Mouse (Mus musculus): ENCODE data around the gene Tmf1.

Tmf1 gene

DNA sequence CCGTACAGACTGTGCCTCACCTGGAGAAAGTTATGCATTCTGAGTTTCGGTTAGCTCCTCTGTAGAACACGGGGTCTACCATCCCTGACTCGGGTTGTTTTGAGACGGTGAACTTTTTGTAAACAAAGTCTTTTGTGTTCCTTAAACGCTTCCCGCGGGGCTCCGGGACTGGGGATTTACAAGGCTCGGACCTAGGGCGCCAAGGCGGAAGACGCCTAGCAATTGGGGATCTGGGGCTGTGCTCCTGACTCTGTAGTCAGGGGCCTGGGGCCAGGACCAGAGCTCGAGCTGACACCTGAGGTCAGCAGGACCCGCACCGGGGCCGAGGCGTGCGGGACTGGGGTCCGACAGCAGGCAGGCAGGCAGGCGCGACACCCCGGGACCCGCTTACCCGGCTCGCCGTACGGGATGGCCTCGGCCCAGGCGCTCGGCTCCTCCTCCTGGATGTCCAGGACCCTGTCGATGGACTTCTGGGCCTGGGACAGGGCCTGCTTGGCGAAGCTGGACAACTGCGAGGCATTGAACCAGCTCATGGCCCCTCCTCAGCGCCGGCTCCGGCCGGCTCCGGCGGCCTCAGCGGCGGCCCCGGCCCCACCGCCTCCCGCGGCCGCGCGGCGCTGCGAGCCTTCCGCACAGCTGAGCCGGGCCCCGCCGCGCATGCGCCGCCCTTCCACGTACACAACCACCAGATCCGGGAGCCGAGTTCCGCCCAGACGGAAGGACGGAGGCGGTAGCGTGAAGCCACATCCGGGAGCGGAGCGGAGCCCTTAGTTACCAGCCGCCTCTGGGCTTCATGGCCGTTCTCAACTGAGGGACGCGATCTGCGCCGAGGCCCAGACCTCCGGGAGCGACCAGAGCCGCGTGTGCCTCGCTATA, at the start of gene Tmf1:
Tmf1 (minus strand) TSS at position 632 of the 876 bp plus-strand sequence.
- DNase-seq (ENCODE audit: inconsistent age in 2 of 2, low spot score in 1 of 2) = peak; percentile 97 to 98

GRCm38 (mm10) chr6:97227067-97227847, 48.3 kb upstream of the Tmf1 start:
- DNase-seq (ENCODE audit: inconsistent age in 2 of 2, low spot score in 1 of 2) = no peak

- no peak for DNase-seq (ENCODE audit: inconsistent age in 2 of 2, low spot score in 1 of 2)
Observed at GRCm38 (mm10) chr6:97226083-97226491, 47.2 kb upstream of the Tmf1 start.

- no peak for DNase-seq (ENCODE audit: inconsistent age in 2 of 2, low spot score in 1 of 2)
Observed at GRCm38 (mm10) chr6:97224505-97224904, 45.6 kb upstream of the Tmf1 start.

DNA sequence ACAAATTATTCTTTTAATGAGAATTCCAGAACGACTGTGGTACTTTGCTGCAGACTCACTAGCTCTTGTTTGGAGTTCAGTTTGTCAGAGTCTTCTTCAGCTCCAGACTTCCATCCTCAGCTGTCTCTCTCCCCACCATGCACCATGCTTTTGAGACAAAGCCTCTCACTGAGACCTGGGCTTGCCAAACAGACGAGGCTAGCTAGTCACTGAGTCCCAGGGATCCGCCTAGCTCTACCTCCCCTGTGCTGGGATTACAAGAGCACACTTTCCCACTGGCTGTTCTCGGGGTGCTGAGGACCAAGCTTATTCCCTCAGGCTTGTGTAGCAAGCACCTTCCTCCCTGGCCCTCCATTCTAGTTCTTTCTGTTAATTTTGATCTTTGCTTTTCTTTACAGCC, 44.6 kb upstream of the Tmf1 start:
- no peak for DNase-seq (ENCODE audit: inconsistent age in 2 of 2, low spot score in 1 of 2)

GRCm38 (mm10) chr6:97222931-97223467, 44.1 kb upstream of the Tmf1 start:
- no peak for DNase-seq (ENCODE audit: inconsistent age in 2 of 2, low spot score in 1 of 2)

GRCm38 (mm10) chr6:97222321-97222720, 43.4 kb upstream of the Tmf1 start:
- no peak for DNase-seq (ENCODE audit: inconsistent age in 2 of 2, low spot score in 1 of 2)

- DNase-seq (ENCODE audit: inconsistent age in 2 of 2, low spot score in 1 of 2) = no peak
Observed at GRCm38 (mm10) chr6:97221205-97222025, 42.5 kb upstream of the Tmf1 start.

DNA sequence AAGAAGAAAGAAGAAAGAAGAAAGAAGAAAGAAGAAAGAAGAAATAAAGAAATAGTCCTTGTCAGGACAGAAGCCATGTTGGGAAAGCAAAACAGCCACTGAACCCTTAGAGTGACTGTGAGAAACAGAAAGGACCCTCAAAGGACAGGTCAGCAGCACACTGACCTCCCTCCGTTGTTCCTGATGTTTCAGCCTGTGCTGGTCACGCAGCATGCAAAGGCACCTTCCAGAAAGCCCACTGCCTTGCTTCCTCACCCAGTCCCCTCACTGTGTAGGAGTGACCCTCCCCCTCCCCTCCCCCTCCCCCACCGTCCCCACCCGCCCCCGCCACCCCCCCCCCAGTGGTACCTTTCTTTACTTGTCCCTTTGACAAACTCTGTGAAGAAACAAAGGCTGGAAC, 41.8 kb upstream of the Tmf1 start:
- DNase-seq (ENCODE audit: inconsistent age in 2 of 2, low spot score in 1 of 2) = no peak

DNA sequence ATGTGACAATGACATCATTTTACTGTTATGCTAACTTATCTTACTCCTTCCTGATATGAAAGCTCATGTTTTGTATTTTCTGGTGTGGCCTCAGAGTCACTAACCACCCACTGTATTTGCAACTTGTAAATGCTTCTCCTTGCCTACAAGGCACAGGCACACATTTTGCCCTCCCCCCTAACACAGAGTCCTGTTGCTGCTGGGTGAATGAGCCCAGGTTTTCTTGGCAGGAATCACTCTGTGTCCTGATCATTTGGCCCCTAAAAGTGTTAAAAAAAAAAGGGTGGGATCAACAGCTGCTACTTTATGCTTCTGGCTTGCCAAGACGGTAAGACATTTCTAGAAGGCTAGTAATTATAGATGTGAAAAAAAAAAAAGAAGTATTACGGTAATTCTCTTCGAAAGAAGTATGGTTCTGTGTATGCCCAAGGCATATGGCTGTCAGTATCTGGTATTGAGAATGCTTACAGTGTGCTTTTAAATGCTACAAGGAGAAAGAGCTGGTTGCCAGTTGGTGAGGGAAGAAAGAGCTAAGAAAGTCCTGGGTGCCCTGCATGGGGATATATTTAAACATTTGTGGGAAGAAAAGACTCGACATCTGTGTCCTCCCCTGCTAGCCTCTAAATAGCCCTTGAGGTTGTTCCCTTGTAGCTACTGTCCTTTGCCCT, 37.4 kb upstream of the Tmf1 start:
- DNase-seq (ENCODE audit: inconsistent age in 2 of 2, low spot score in 1 of 2) = no peak

- DNase-seq (ENCODE audit: inconsistent age in 2 of 2, low spot score in 1 of 2) = peak; percentile 79 to 91
Observed at GRCm38 (mm10) chr6:97211981-97212380, 33.1 kb upstream of the Tmf1 start.

GRCm38 (mm10) chr6:97210962-97211601, 32.2 kb upstream of the Tmf1 start:
- DNase-seq (ENCODE audit: inconsistent age in 2 of 2, low spot score in 1 of 2) = peak in 1 of 2 experiments; percentile 82

DNA sequence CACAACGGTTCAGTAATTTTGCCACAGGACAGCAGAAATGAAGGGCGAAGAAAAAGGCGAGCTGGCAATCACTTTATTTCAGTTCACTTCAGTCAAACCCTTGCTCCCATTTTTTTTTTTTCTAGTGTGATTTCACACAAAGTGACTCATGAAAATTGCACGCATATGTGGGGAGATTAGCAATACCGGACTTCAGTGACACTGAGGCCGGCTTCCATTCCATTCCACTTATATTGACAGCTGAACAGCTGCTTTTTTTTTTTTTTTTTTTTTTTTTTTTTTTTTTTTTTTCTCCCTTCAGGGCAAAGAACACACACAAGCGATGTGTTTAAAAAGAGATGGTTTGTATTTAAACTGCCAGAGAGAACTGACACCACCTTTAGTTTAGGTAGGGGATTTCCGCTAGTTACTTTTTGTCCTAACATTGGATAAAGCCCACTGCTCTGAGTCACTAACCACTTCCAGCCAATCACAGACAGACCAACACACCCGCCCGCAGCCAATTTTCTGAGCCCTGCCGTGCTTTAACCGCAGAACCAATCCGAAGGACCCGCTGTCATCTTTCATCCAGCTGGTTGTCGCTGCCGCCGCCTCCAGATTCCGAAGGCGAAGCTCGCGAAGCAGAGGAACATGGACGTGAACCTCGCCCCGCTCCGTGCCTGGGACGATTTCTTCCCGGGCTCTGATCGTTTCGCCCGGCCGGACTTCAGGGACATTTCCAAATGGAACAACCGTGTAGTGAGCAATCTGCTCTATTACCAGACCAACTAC, 31.5 kb upstream of the Tmf1 start, which contains the start of gene Arl6ip5:
Arl6ip5 (plus strand) TSS at position 499 of the 771 bp plus-strand sequence.
- peak; percentile 92 to 96 for DNase-seq (ENCODE audit: inconsistent age in 2 of 2, low spot score in 1 of 2)

DNA sequence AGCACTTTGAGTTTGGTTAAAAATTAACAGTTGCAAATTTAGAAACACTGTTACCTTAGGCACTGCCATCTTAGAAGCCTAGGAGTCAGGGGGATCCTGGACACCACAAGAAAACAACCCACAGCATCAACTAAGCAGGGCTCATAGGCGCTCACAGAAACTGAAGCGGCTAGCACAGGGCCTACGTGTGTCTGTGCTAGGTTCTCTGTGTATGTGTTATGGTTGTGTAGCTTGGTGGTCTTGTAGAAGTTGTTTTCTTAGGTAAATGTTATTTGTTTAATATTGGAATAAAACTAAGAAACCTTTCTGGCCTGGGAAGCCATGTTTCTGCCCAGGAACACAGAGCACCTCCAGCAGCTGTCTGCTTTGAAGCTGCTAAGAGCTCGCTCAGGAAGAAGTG, 30.8 kb upstream of the Tmf1 start:
- no peak for DNase-seq (ENCODE audit: inconsistent age in 2 of 2, low spot score in 1 of 2)

- no peak for DNase-seq (ENCODE audit: inconsistent age in 2 of 2, low spot score in 1 of 2)
Observed at GRCm38 (mm10) chr6:97209201-97209600, 30.3 kb upstream of the Tmf1 start.

DNA sequence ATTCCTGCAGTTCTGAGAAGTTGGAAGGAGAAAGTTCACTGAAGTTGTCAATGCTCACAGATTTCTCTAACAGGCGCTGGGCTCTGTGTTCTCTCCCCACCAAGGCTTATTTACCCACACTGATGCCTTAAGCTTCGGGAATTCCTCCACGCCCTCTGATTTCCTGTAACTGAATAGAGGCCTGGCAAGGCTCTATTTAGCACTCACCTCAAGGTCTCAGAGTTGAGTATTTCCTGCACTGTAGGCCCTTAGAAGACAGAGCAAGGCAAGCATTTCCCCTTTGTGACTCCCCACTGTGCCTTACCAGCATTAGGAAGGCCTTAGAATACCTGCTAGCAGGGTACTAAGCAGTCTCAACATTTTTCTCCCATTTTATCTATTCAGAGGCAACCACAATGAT, 29.5 kb upstream of the Tmf1 start:
- DNase-seq (ENCODE audit: inconsistent age in 2 of 2, low spot score in 1 of 2) = no peak

- peak in 1 of 2 experiments; percentile 32 for DNase-seq (ENCODE audit: inconsistent age in 2 of 2, low spot score in 1 of 2)
Observed at GRCm38 (mm10) chr6:97207085-97207484, 28.2 kb upstream of the Tmf1 start.

DNA sequence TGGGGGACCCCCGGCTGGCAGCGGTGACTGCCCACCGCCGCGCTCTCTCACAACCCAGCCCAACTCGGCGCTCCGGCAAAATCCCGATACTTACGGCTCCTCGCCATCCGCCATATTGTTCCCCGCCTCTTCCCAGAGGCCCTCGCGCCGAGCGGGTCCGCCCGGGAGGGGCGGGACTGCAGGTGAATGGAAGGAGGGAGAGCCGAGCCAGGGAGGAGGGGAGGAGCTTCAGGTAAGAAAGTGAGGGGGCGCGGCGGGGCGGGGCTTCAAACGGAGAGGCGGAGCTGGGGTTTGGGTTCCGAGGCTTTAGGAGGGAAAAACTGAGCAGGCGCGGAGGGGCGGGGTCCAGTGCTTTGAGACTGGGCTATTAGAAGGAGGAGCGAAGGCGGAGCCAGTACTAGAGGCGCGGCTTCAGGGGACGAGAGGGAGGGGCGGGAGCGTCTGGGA, 26.5 kb upstream of the Tmf1 start, which contains the start of gene Uba3:
Uba3 (minus strand) TSS at position 209 of the 447 bp plus-strand sequence.
- DNase-seq (ENCODE audit: inconsistent age in 2 of 2, low spot score in 1 of 2) = peak; percentile 99 to 100

DNA sequence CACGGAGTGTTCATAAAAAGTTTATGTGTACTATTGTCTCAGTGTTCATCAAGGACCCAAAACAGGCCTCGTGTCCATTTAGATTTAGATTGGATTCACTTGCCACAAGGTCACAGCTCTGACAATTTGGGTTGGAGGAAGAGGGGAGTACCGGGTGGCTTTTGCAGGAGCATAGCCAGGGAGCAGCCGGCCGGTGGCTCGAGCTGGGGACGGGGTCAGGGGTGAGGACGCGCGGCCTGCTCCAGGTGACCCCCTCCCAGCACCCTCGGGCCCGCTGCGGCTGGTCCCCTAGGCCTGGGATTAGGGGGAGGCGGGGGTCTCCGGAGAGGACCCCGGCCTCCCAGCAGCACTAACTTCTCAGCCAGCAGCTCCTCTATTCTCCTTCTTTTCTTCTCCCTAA, 26.0 kb upstream of the Tmf1 start:
- peak; percentile 71 to 83 for DNase-seq (ENCODE audit: inconsistent age in 2 of 2, low spot score in 1 of 2)
